Comparison of ENCODE assay signal across 16 mouse cellular contexts in genomic region chr1:132386266-132386665, GRCm38 (mm10). TPM values are rescaled to one million over a fixed set of nuclear protein-coding genes. Genes with fewer than 3 reads are reported as not detected.
A peak's percentile ranks its signal among the peaks of the same experiment; 100 is the strongest.
DNase-seq lines count a peak whose midpoint lies in the region; ATAC-seq and TF ChIP-seq lines count a peak whose summit lies in the region.
"Had no signal": no experiment of that assay in that cellular context is flagged by ENCODE, and none has a peak within 500 bp of the region (broad histone marks: within the 10 kb centered on the region; RNA-seq: fewer than 3 reads in every experiment).

No protein-coding gene starts in this region.

- no peak for TF ChIP-seq EP300 in liver, embryonic 14.5 days (IDR thresholded peaks at IDR 0.05; ENCODE audit: low read depth)

- peak overlapping the region; percentile 57 for H3K27ac ChIP-seq in liver, embryonic 14.5 days
- no peak overlapping the region for H3K27ac ChIP-seq in kidney, embryonic 15.5 days
- H3K27ac ChIP-seq: embryonic facial prominence, embryonic 12.5 days; forebrain, embryonic 13.5 days; limb, embryonic 12.5 days had no signal

- peaks cover 21% of the 10 kb centered on the region for H3K36me3 ChIP-seq in liver, embryonic 14.5 days (replicated peaks; ENCODE audit: control insufficient read depth, insufficient read depth, low read depth)
- no peaks in the 10 kb centered on the region for H3K36me3 ChIP-seq in kidney, embryonic 15.5 days
- H3K36me3 ChIP-seq: embryonic facial prominence, embryonic 12.5 days had no signal

- H3K4me2 ChIP-seq in liver, embryonic 14.5 days (ENCODE audit: low read depth): peak overlapping the region; percentile 93
- no peak overlapping the region for H3K4me2 ChIP-seq in kidney, embryonic 15.5 days
- H3K4me2 ChIP-seq: embryonic facial prominence, embryonic 12.5 days; forebrain, embryonic 13.5 days; limb, embryonic 12.5 days; midbrain, embryonic 11.5 days had no signal

- no peaks in the 10 kb centered on the region for H3K27me3 ChIP-seq in liver, embryonic 14.5 days (ENCODE audit: control insufficient read depth, insufficient read depth, low read length)
- H3K27me3 ChIP-seq in kidney, embryonic 15.5 days: no peaks in the 10 kb centered on the region
- H3K27me3 ChIP-seq: embryonic facial prominence, embryonic 12.5 days; forebrain, embryonic 13.5 days; limb, embryonic 12.5 days had no signal

- H3K4me3 ChIP-seq in liver, embryonic 14.5 days (ENCODE audit: insufficient read depth in 1 of 2, low read depth in 2 of 2, low read length in 2 of 2): peak overlapping the region; percentile 12 to 95; a peak in 3 of 4 replicates
- H3K4me3 ChIP-seq in kidney, embryonic 15.5 days (replicated peaks): no peak overlapping the region
- H3K4me3 ChIP-seq: embryonic facial prominence, embryonic 12.5 days; forebrain, embryonic 13.5 days; limb, embryonic 12.5 days had no signal

- H3K9me3 ChIP-seq in liver, embryonic 14.5 days (ENCODE audit: control insufficient read depth, low read length): no peaks in the 10 kb centered on the region
- no peaks in the 10 kb centered on the region for H3K9me3 ChIP-seq in kidney, embryonic 15.5 days (replicated peaks)
- H3K9me3 ChIP-seq: embryonic facial prominence, embryonic 12.5 days; forebrain, embryonic 13.5 days; limb, embryonic 12.5 days had no signal

- peak overlapping the region; percentile 24 for H3K9ac ChIP-seq in liver, embryonic 14.5 days (replicated peaks)
- no peak overlapping the region for H3K9ac ChIP-seq in kidney, embryonic 15.5 days
- H3K9ac ChIP-seq: embryonic facial prominence, embryonic 12.5 days; forebrain, embryonic 13.5 days; limb, embryonic 12.5 days had no signal

- DNase-seq in cerebellum, adult 9-10 months: peak; percentile 52
- DNase-seq in cerebellum, adult 11 months: no peak
- DNase-seq in layer of hippocampus, adult 9-11 months: peak; percentile 84
- DNase-seq in layer of hippocampus, postnatal 36 days: no peak
- peak; percentile 47 for DNase-seq in cerebellum, adult 9-11 months
- DNase-seq in liver, embryonic 14.5 days (ENCODE audit: low read depth in 3 of 3, low spot score in 3 of 3): no peak
- no peak for DNase-seq in urinary bladder, adult 18-20 months (ENCODE audit: low spot score in 2 of 2)
- DNase-seq: adrenal gland, postnatal 10 days; kidney, adult 11 months; lung, postnatal 14 days; retina, postnatal 1 day had no signal

- no peak for TF ChIP-seq CTCF in liver, embryonic 14.5 days (IDR thresholded peaks at IDR 0.05; ENCODE audit: low read depth)

- 84% methylated on average over 4 of the region's 4 CpGs for WGBS in liver, embryonic 14.5 days (ENCODE audit: insufficient replicate concordance)
- WGBS in kidney, embryonic 15.5 days: 66% methylated on average over 4 of the region's 4 CpGs

- peaks cover 42 to 63% of the 10 kb centered on the region in 2 experiments for H3K4me1 ChIP-seq in liver, embryonic 14.5 days (replicated peaks; ENCODE audit: control insufficient read depth in 2 of 2, insufficient read depth in 2 of 2, low read length in 1 of 2)
- H3K4me1 ChIP-seq in kidney, embryonic 15.5 days: peaks cover 64% of the 10 kb centered on the region

- no peak for ATAC-seq in liver, embryonic 14.5 days (ENCODE audit: insufficient read depth)
- no peak for ATAC-seq in kidney, embryonic 15.5 days (replicated peaks; ENCODE audit: low FRiP score)
- ATAC-seq: forebrain, embryonic 13.5 days had no signal

RNA-seq across cellular contexts. Expression of gene Tmcc2, which starts 4.8 kb away (rescaled TPM):
- 100 to 1,000 TPM; 240 to 247 TPM for total RNA-seq in layer of hippocampus, postnatal 36 days (2021)
- polyA plus RNA-seq in liver, embryonic 14.5 days (2012; rRNA removed): 327 and 335 TPM in 2 replicates
- polyA plus RNA-seq in liver, embryonic 14.5 days (2014; fragmentation: Nextera tagmentation; extraction: Ambion mirVana): 285 and 306 TPM in 2 replicates
- polyA plus RNA-seq in kidney, embryonic 15.5 days (2015; fragmentation: Nextera tagmentation; extraction: Ambion mirVana): 11.9 and 15.5 TPM in 2 replicates

RNA-seq across cellular contexts. Expression of gene Dstyk, which starts 31.1 kb away (rescaled TPM):
- total RNA-seq in layer of hippocampus, postnatal 36 days (2021): 10 to 100 TPM; 53.1 to 54.0 TPM
- 3.3 and 4.0 TPM in 2 replicates for polyA plus RNA-seq in liver, embryonic 14.5 days (2012; rRNA removed)
- 3.6 TPM in 2 replicates for polyA plus RNA-seq in liver, embryonic 14.5 days (2014; fragmentation: Nextera tagmentation; extraction: Ambion mirVana)
- 15.2 and 15.5 TPM in 2 replicates for polyA plus RNA-seq in kidney, embryonic 15.5 days (2015; fragmentation: Nextera tagmentation; extraction: Ambion mirVana)

Comparison
In these comparisons a context has a peak if more than half of its experiments do, and no peak if none do; other contexts are left out.
1. DNase-seq: peak in cerebellum, adult 9-10 months (single experiment), layer of hippocampus, adult 9-11 months (single experiment) and cerebellum, adult 9-11 months (single experiment); none in cerebellum, adult 11 months (single experiment), layer of hippocampus, postnatal 36 days (0 of 2), liver, embryonic 14.5 days (0 of 3) and urinary bladder, adult 18-20 months (0 of 2).
2. RNA of gene Tmcc2, which starts 4.8 kb away (polyA plus RNA-seq): 285 to 335 TPM in liver, embryonic 14.5 days; 11.9 to 15.5 TPM in kidney, embryonic 15.5 days; every median in the first group is over 10 times any median in the second.